In the genomic region with DNA sequence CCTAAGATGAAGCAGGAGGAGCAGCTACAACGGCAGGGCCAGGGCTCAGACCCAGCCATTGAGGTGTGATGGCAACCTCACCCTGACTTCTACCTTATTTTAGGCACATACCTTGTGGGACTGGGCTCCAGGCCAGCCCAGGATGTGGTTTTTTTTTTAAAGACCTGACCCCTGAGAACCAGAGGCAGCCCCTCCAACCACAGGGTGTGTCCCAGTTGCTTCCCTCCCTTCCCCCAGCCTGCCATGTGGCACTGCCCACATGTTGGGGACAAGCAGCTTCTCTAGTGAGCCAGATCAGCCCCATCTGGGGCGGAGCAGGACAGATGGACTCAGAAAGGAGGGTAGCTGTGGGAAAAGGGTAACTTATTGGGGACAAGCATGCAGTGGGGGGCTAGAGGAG, we compare ENCODE assay signal across 18 mouse cellular contexts. TPM values are rescaled to one million over a fixed set of nuclear protein-coding genes. Genes with fewer than 3 reads are reported as not detected.
DNase-seq lines count a peak whose midpoint lies in the region; ATAC-seq and TF ChIP-seq lines count a peak whose summit lies in the region.
"Had no signal": no experiment of that assay in that cellular context is flagged by ENCODE, and none has a peak within 500 bp of the region (broad histone marks: within the 10 kb centered on the region; RNA-seq: fewer than 3 reads in every experiment).

No protein-coding gene starts in this region.

- peak; percentile 10; the same call in 1 of the 2 replicates for ATAC-seq in frontal cortex, adult (ENCODE audit: low TSS enrichment)
- ATAC-seq in limb, embryonic 15.5 days (ENCODE audit: insufficient number of reproducible peaks, low FRiP score, low TSS enrichment, low read depth), result no peak
- ATAC-seq in lung, postnatal 0 days, result no peak
- ATAC-seq: forebrain, embryonic 16.5 days had no signal

- H3K9me3 ChIP-seq in limb, embryonic 15.5 days, result no peaks in the 10 kb centered on the region
- H3K9me3 ChIP-seq in lung, postnatal 0 days (ENCODE audit: low read length), result no peaks in the 10 kb centered on the region
- H3K9me3 ChIP-seq: heart, embryonic 13.5 days; midbrain, embryonic 12.5 days had no signal

- H3K4me2 ChIP-seq in limb, embryonic 15.5 days, result no peak overlapping the region
- no peak overlapping the region for H3K4me2 ChIP-seq in lung, postnatal 0 days (replicated peaks; ENCODE audit: low read depth, low read length)
- H3K4me2 ChIP-seq: heart, embryonic 13.5 days; midbrain, embryonic 12.5 days had no signal

- peak overlapping the region; percentile 72 for H3K27ac ChIP-seq in spleen, adult 2 months (ENCODE audit: insufficient read depth, low read length)
- H3K27ac ChIP-seq in limb, embryonic 15.5 days, result peak overlapping the region; percentile 33; the same call in 1 of the 2 replicates
- no peak overlapping the region for H3K27ac ChIP-seq in lung, postnatal 0 days (ENCODE audit: low read length)
- H3K27ac ChIP-seq: gastrocnemius, adult 2 months; heart, embryonic 13.5 days; midbrain, embryonic 12.5 days had no signal

- H3K36me3 ChIP-seq in spleen, adult 2 months (ENCODE audit: control insufficient read depth, insufficient read depth, low read length), result peaks cover 18% of the 10 kb centered on the region
- peaks cover 37% of the 10 kb centered on the region for H3K36me3 ChIP-seq in limb, embryonic 15.5 days
- peaks cover 5% of the 10 kb centered on the region for H3K36me3 ChIP-seq in splenic B cell, adult 2 months (ENCODE audit: control insufficient read depth, insufficient read depth, low read length, poor library complexity, severe bottlenecking)
- H3K36me3 ChIP-seq in lung, postnatal 0 days (ENCODE audit: insufficient read depth, low read length), result peaks cover 4% of the 10 kb centered on the region; the same call in 1 of the 2 replicates

- 35% methylated on average over 2 of the region's 2 CpGs for WGBS in spleen, adult 2 months
- 80% methylated on average over 2 of the region's 2 CpGs for WGBS in limb, embryonic 15.5 days
- WGBS in lung, postnatal 0 days, result 91% methylated on average over 2 of the region's 2 CpGs

- TF ChIP-seq CTCF in spleen, adult 2 months (IDR thresholded peaks at IDR 0.05; ENCODE audit: extremely low read depth, insufficient read depth, insufficient read length, insufficient replicate concordance), result no peak
- no peak for TF ChIP-seq CTCF in lung, postnatal 0 days (IDR thresholded peaks at IDR 0.05)

- no peak for TF ChIP-seq EP300 in lung, postnatal 0 days (IDR thresholded peaks at IDR 0.05)

- TF ChIP-seq POLR2A in spleen, adult 2 months (IDR thresholded peaks at IDR 0.05; ENCODE audit: low read depth, low read length), result no peak

- H3K27me3 ChIP-seq in spleen, adult 2 months (ENCODE audit: control insufficient read depth, insufficient read depth, low read length), result no peaks in the 10 kb centered on the region
- H3K27me3 ChIP-seq in limb, embryonic 15.5 days, result no peaks in the 10 kb centered on the region
- no peaks in the 10 kb centered on the region for H3K27me3 ChIP-seq in splenic B cell, adult 2 months (ENCODE audit: control insufficient read depth, insufficient read depth, low read length, poor library complexity, severe bottlenecking)
- no peaks in the 10 kb centered on the region for H3K27me3 ChIP-seq in lung, postnatal 0 days (replicated peaks; ENCODE audit: insufficient read depth, low read length)
- H3K27me3 ChIP-seq: heart, embryonic 13.5 days had no signal

- H3K9ac ChIP-seq in limb, embryonic 15.5 days, result no peak overlapping the region
- H3K9ac ChIP-seq in lung, postnatal 0 days (replicated peaks; ENCODE audit: low read depth), result no peak overlapping the region
- H3K9ac ChIP-seq: heart, embryonic 13.5 days; midbrain, embryonic 12.5 days had no signal

- H3K4me1 ChIP-seq in spleen, adult 2 months (ENCODE audit: control insufficient read depth, insufficient read depth, insufficient read length), result peaks cover 19% of the 10 kb centered on the region
- H3K4me1 ChIP-seq in limb, embryonic 15.5 days, result peaks cover 30% of the 10 kb centered on the region
- peaks cover 7% of the 10 kb centered on the region for H3K4me1 ChIP-seq in lung, postnatal 0 days (ENCODE audit: insufficient read depth, low read depth, low read length)

- DNase-seq in frontal cortex, adult 2 months (ENCODE audit: extremely low spot score in 1 of 2, low spot score in 1 of 2), result no peak
- DNase-seq in spleen, adult 2 months (ENCODE audit: low read depth in 1 of 2, low spot score in 2 of 2), result peak in 1 of 2 experiments; percentile 50
- DNase-seq in spleen, postnatal 10 days (ENCODE audit: low spot score in 2 of 2), result no peak
- peak; percentile 22 for DNase-seq in splenic B cell, adult 2 months (ENCODE audit: low read depth, low spot score)
- no peak for DNase-seq in lung, postnatal 0 days (ENCODE audit: low spot score)
- DNase-seq in cerebellum, postnatal 14 days, result no peak
- DNase-seq: cerebellum, postnatal 36 days; gastrocnemius, adult 2 months; heart, postnatal 4 days; kidney, adult 9 months; kidney, postnatal 4 days; lung, adult 18-20 months; right cerebral cortex, postnatal 14 days had no signal

- H3K4me3 ChIP-seq in spleen, adult 2 months (ENCODE audit: extremely low read depth, insufficient read depth, insufficient read length), result no peak overlapping the region
- H3K4me3 ChIP-seq in limb, embryonic 15.5 days, result no peak overlapping the region
- no peak overlapping the region for H3K4me3 ChIP-seq in lung, postnatal 0 days (ENCODE audit: low read depth, low read length)
- H3K4me3 ChIP-seq: gastrocnemius, adult 2 months; heart, embryonic 13.5 days; midbrain, embryonic 12.5 days had no signal

RNA-seq across cellular contexts. Expression of gene Rom1, which starts 2.4 kb away (rescaled TPM):
- 8.3 and 9.6 TPM in 2 replicates for polyA plus RNA-seq in frontal cortex, adult 2 months (2012; rRNA removed)
- polyA plus RNA-seq in spleen, adult 2 months (2012; rRNA removed), result 10.0 and 11.9 TPM in 2 replicates
- 4.0 and 4.6 TPM in 2 replicates for polyA plus RNA-seq in limb, embryonic 15.5 days (2015; fragmentation: Nextera tagmentation; extraction: Ambion mirVana)
- 4.9 and 5.7 TPM in 2 replicates for polyA plus RNA-seq in lung, postnatal 0 days (2015; fragmentation: Nextera tagmentation; extraction: Ambion mirVana)

RNA-seq across cellular contexts. Expression of gene Eml3, which starts 2.6 kb away (rescaled TPM):
- 13.9 and 14.1 TPM in 2 replicates for polyA plus RNA-seq in frontal cortex, adult 2 months (2012; rRNA removed)
- polyA plus RNA-seq in spleen, adult 2 months (2012; rRNA removed), result 72.3 and 77.7 TPM in 2 replicates
- 41.8 and 42.7 TPM in 2 replicates for polyA plus RNA-seq in limb, embryonic 15.5 days (2015; fragmentation: Nextera tagmentation; extraction: Ambion mirVana)
- polyA plus RNA-seq in lung, postnatal 0 days (2015; fragmentation: Nextera tagmentation; extraction: Ambion mirVana), result 28.6 and 30.5 TPM in 2 replicates

RNA-seq across cellular contexts. Expression of gene B3gat3, which starts 6.6 kb away (rescaled TPM):
- 190 and 210 TPM in 2 replicates for polyA plus RNA-seq in frontal cortex, adult 2 months (2012; rRNA removed)
- 86.0 and 93.4 TPM in 2 replicates for polyA plus RNA-seq in spleen, adult 2 months (2012; rRNA removed)
- polyA plus RNA-seq in limb, embryonic 15.5 days (2015; fragmentation: Nextera tagmentation; extraction: Ambion mirVana), result 47.1 and 48.6 TPM in 2 replicates
- polyA plus RNA-seq in lung, postnatal 0 days (2015; fragmentation: Nextera tagmentation; extraction: Ambion mirVana), result 39.5 and 39.6 TPM in 2 replicates

RNA-seq across cellular contexts. Expression of gene Mta2, which starts 14.9 kb away (rescaled TPM):
- polyA plus RNA-seq in frontal cortex, adult 2 months (2012; rRNA removed), result 27.6 and 31.0 TPM in 2 replicates
- 35.0 and 37.7 TPM in 2 replicates for polyA plus RNA-seq in spleen, adult 2 months (2012; rRNA removed)
- polyA plus RNA-seq in limb, embryonic 15.5 days (2015; fragmentation: Nextera tagmentation; extraction: Ambion mirVana), result 155 and 160 TPM in 2 replicates
- polyA plus RNA-seq in lung, postnatal 0 days (2015; fragmentation: Nextera tagmentation; extraction: Ambion mirVana), result 81.8 and 84.7 TPM in 2 replicates

RNA-seq across cellular contexts. Expression of gene Tut1, which starts 26.9 kb away (rescaled TPM):
- 19.6 and 20.5 TPM in 2 replicates for polyA plus RNA-seq in frontal cortex, adult 2 months (2012; rRNA removed)
- polyA plus RNA-seq in spleen, adult 2 months (2012; rRNA removed), result 18.3 and 22.3 TPM in 2 replicates
- 29.3 and 30.0 TPM in 2 replicates for polyA plus RNA-seq in limb, embryonic 15.5 days (2015; fragmentation: Nextera tagmentation; extraction: Ambion mirVana)
- 12.8 and 13.6 TPM in 2 replicates for polyA plus RNA-seq in lung, postnatal 0 days (2015; fragmentation: Nextera tagmentation; extraction: Ambion mirVana)
